Mouse (Mus musculus): ENCODE results near the gene Gucd1. TPM values are rescaled to one million over a fixed set of nuclear protein-coding genes. Genes with fewer than 3 reads are reported as not detected.

The Gucd1 gene
- polyA plus RNA-seq, 1 experiment: 87.2 TPM

DNA sequence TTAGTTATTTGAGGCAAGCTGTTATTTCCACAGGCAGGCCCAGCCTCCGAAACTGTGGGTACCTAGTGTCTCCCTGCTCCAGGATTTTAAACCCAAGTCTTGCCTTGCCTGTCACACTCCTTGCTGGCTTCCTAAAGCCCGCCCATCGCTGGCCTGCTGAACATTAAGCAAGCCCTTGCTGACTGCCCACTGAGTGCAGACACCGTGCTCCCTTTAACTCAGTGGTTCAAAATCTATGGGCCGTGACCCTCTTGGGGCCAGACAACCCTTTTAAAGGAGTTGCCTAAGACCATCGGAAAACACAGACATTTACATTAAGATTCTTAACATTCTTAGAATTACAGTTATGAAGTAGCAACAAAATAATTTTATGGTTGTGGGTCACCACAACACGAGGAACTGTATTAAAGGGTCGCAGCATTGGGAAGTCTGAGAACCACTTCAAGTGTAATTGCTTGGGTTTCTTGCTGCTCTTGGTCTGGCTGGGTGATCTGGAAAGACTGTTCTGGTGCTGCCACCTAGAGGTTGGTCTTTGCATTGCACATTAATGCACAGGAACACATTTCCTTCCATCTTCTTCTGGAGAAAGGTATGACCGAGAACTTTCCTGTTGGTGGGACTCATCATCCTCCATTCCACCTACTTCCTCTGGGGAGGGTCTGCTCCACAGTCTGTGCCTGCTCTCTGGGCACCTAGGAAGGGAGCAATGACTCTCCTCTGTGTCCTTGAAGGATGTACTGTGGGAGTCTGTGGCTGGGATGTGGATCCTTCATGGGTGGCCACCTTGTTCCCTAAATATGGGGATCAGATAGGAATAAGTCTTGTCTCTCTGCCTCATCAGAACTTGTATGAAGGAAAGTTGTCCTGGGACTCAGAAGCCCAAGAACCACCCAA is 31.4 kb downstream of the Gucd1 start:
- H3K27me3 ChIP-seq (ENCODE audit: control insufficient read depth, insufficient read depth, low read length): no peaks in the 10 kb centered on the region
- WGBS: 33% methylated on average over 9 of the region's 9 CpGs
- DNase-seq (ENCODE audit: low read depth in 1 of 2, low spot score in 2 of 2): peak; percentile 61 to 74
- H3K27ac ChIP-seq (ENCODE audit: insufficient read depth, low read length): no peak overlapping the region
- peaks cover 12% of the 10 kb centered on the region; the same call in 1 of the 2 replicates for H3K4me1 ChIP-seq (ENCODE audit: control insufficient read depth, insufficient read depth, insufficient read length)
- TF ChIP-seq CTCF (IDR thresholded peaks at IDR 0.05; ENCODE audit: extremely low read depth, insufficient read depth, insufficient read length, insufficient replicate concordance) (peak; percentile 75; the same call in 1 of the 2 replicates), POLR2A (IDR thresholded peaks at IDR 0.05; ENCODE audit: low read depth, low read length) (no peak)
- no peaks in the 10 kb centered on the region for H3K36me3 ChIP-seq (ENCODE audit: control insufficient read depth, insufficient read depth, low read length)
- no peak overlapping the region for H3K4me3 ChIP-seq (ENCODE audit: extremely low read depth, insufficient read depth, insufficient read length)

DNA sequence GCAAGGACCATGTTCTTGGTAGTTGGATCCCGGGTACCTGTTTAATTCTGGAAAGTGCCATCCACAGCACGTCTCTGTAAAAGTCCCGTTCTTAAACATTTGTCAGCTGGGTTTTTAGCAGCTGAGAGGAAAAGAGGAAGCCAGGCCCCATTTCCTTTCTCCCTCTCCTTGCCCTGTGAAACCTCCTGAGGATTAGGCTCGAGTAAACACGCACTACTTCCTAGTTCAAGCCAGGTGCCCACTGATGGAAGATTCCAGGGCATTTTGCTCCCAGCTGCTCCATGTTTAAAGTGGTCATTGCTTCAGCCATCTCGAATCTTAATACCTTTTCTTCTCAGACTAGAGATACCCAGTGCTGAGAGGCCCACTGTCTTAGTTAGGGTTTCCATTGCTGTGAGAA is 33.0 kb downstream of the Gucd1 start:
- Histone ChIP-seq H3K27me3 (ENCODE audit: control insufficient read depth, insufficient read depth, low read length) (no peaks in the 10 kb centered on the region), H3K27ac (ENCODE audit: insufficient read depth, low read length) (no peak overlapping the region), H3K4me1 (ENCODE audit: control insufficient read depth, insufficient read depth, insufficient read length) (peaks cover 9% of the 10 kb centered on the region; the same call in 1 of the 2 replicates), H3K36me3 (ENCODE audit: control insufficient read depth, insufficient read depth, low read length) (no peaks in the 10 kb centered on the region), H3K4me3 (ENCODE audit: extremely low read depth, insufficient read depth, insufficient read length) (no peak overlapping the region)
- TF ChIP-seq POLR2A (IDR thresholded peaks at IDR 0.05; ENCODE audit: low read depth, low read length): no peak
- TF ChIP-seq CTCF (IDR thresholded peaks at IDR 0.05; ENCODE audit: extremely low read depth, insufficient read depth, insufficient read length, insufficient replicate concordance): no peak
- no peak for DNase-seq (ENCODE audit: low read depth in 1 of 2, low spot score in 2 of 2)
- 13% methylated on average over 6 of the region's 6 CpGs for WGBS

DNA sequence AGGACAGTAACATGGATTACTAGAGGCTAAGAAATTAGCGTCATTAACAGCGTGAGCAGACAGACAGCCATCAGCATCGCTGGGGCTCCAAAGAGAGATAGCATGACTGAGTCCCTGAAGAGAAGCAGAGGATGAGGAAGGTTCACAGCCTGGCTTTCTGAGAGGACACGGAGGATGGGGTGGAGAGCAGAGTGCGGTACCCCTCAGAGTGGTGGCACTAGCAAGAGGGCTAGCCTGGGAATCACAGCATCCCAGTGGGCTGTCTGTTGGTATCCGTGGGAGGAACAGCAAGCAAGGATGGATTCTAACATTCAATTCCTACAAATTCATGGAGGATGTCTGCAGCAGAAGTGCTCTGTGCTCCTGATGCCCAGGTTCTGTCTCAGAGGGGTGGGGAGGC is 33.7 kb downstream of the Gucd1 start:
- DNase-seq (ENCODE audit: low read depth in 1 of 2, low spot score in 2 of 2): no peak
- Histone ChIP-seq H3K27me3 (ENCODE audit: control insufficient read depth, insufficient read depth, low read length) (no peaks in the 10 kb centered on the region), H3K4me1 (ENCODE audit: control insufficient read depth, insufficient read depth, insufficient read length) (peaks cover 9% of the 10 kb centered on the region; the same call in 1 of the 2 replicates), H3K36me3 (ENCODE audit: control insufficient read depth, insufficient read depth, low read length) (no peaks in the 10 kb centered on the region), H3K4me3 (ENCODE audit: extremely low read depth, insufficient read depth, insufficient read length) (no peak overlapping the region), H3K27ac (ENCODE audit: insufficient read depth, low read length) (no peak overlapping the region)
- WGBS: 90% methylated on average over 6 of the region's 6 CpGs
- TF ChIP-seq POLR2A (IDR thresholded peaks at IDR 0.05; ENCODE audit: low read depth, low read length) (no peak), CTCF (IDR thresholded peaks at IDR 0.05; ENCODE audit: extremely low read depth, insufficient read depth, insufficient read length, insufficient replicate concordance) (no peak)

DNA sequence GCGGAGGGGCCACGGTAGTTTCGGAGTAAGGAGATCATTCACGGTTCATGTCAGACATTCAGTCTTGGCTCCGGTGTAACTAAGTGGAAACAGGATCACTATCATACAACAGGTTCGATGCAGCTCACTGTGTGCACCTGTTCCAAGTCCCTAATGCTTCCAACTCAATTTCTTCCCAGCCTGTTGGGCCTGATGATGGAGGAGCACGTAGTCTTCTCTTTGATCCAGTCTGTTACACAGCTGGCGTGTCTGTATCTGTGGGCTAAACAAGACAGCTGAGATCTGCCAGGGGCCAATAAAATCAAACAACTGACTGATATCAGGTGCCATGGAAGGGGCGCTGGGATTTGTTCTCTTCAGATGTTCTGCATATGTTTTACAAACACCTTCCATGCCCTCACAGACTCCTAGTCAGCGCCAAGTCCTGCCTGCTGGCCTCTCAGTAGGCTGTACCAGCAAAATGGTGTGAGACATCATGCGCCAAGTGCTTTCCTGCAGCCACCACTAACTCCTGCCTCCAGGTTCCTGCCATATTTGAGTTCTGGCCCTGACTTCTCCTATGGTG is 34.8 kb downstream of the Gucd1 start:
- H3K4me1 ChIP-seq (ENCODE audit: control insufficient read depth, insufficient read depth, insufficient read length): peaks cover 9% of the 10 kb centered on the region; the same call in 1 of the 2 replicates
- WGBS: 92% methylated on average over 11 of the region's 11 CpGs

GRCm38 (mm10) chr10:75482271-75482670 is 35.5 kb downstream of the Gucd1 start:
- Histone ChIP-seq H3K27me3 (ENCODE audit: control insufficient read depth, insufficient read depth, low read length) (no peaks in the 10 kb centered on the region), H3K4me1 (ENCODE audit: control insufficient read depth, insufficient read depth, insufficient read length) (peaks cover 9% of the 10 kb centered on the region; the same call in 1 of the 2 replicates), H3K27ac (ENCODE audit: insufficient read depth, low read length) (no peak overlapping the region), H3K4me3 (ENCODE audit: extremely low read depth, insufficient read depth, insufficient read length) (no peak overlapping the region), H3K36me3 (ENCODE audit: control insufficient read depth, insufficient read depth, low read length) (no peaks in the 10 kb centered on the region)
- WGBS: 94% methylated on average over 5 of the region's 5 CpGs
- DNase-seq (ENCODE audit: low read depth in 1 of 2, low spot score in 2 of 2): no peak
- TF ChIP-seq POLR2A (IDR thresholded peaks at IDR 0.05; ENCODE audit: low read depth, low read length) (no peak), CTCF (IDR thresholded peaks at IDR 0.05; ENCODE audit: extremely low read depth, insufficient read depth, insufficient read length, insufficient replicate concordance) (no peak)

More for the DNA sequence above, 34.8 kb downstream of the Gucd1 start:
- no peak for DNase-seq (ENCODE audit: low read depth in 1 of 2, low spot score in 2 of 2)
- H3K27ac ChIP-seq (ENCODE audit: insufficient read depth, low read length): no peak overlapping the region
- H3K4me3 ChIP-seq (ENCODE audit: extremely low read depth, insufficient read depth, insufficient read length): no peak overlapping the region
- TF ChIP-seq POLR2A (IDR thresholded peaks at IDR 0.05; ENCODE audit: low read depth, low read length): no peak
- TF ChIP-seq CTCF (IDR thresholded peaks at IDR 0.05; ENCODE audit: extremely low read depth, insufficient read depth, insufficient read length, insufficient replicate concordance): no peak
- no peaks in the 10 kb centered on the region for H3K36me3 ChIP-seq (ENCODE audit: control insufficient read depth, insufficient read depth, low read length)
- H3K27me3 ChIP-seq (ENCODE audit: control insufficient read depth, insufficient read depth, low read length): no peaks in the 10 kb centered on the region

DNA sequence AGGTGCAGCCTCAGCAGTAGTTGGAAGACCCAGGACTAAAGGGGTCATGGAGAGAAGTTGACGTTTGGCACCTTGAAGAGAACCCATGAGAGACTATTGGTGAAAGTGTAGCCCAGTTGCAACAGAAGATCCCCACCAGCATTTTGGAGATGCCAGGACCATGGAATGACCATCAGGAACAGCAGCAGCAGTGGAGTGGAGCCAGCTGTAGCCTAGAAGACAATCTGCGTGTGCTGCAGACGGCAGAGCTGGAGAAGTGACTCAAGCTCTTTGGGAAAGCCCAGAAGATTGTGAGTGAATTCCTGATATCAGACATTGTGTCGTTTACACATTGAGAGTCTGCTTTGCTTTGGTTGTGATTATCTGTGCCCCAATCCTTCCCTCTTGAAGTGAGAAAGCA is 36.1 kb downstream of the Gucd1 start:
- no peaks in the 10 kb centered on the region for H3K36me3 ChIP-seq (ENCODE audit: control insufficient read depth, insufficient read depth, low read length)
- H3K4me3 ChIP-seq (ENCODE audit: extremely low read depth, insufficient read depth, insufficient read length): no peak overlapping the region
- DNase-seq (ENCODE audit: low read depth in 1 of 2, low spot score in 2 of 2): no peak
- H3K27me3 ChIP-seq (ENCODE audit: control insufficient read depth, insufficient read depth, low read length): no peaks in the 10 kb centered on the region
- TF ChIP-seq POLR2A (IDR thresholded peaks at IDR 0.05; ENCODE audit: low read depth, low read length) (no peak), CTCF (IDR thresholded peaks at IDR 0.05; ENCODE audit: extremely low read depth, insufficient read depth, insufficient read length, insufficient replicate concordance) (no peak)
- H3K4me1 ChIP-seq (ENCODE audit: control insufficient read depth, insufficient read depth, insufficient read length): peaks cover 9% of the 10 kb centered on the region; the same call in 1 of the 2 replicates
- H3K27ac ChIP-seq (ENCODE audit: insufficient read depth, low read length): no peak overlapping the region
- WGBS: 91% methylated on average over 4 of the region's 4 CpGs
